Mouse (Mus musculus) forebrain, embryonic 16.5 days (tissue): ENCODE measurements around the gene Ctnnd2. TPM values are rescaled to one million over a fixed set of nuclear protein-coding genes. Genes with fewer than 3 reads are reported as not detected.

Experiments used
- ATAC-seq: fragments of 200-750 bp; cut with Nextera tagmentation; 2 replicates; pipeline ENCODE4 v1.8.0; 2017; ENCODE audit warnings: mild to moderate bottlenecking, moderate library complexity
- H3K27ac ChIP-seq: fragments of 300-500 bp; sonication (generic); 2 replicates; pipeline ENCODE4 v1.5.1; 2014; ENCODE audit warnings: low read length, control low read depth
- H3K27me3 ChIP-seq: fragments of 300-500 bp; sonication (generic); replicated peaks from 2 replicates; pipeline ENCODE4 v1.6.1; 2014; ENCODE audit warnings: low read length; ENCODE audit not compliant: control insufficient read depth, insufficient read depth
- H3K36me3 ChIP-seq: fragments of 300-500 bp; sonication (generic); 2 replicates; pipeline ENCODE4 v1.6.1; 2014; ENCODE audit not compliant: control insufficient read depth, insufficient read depth
- H3K4me1 ChIP-seq: fragments of 300-500 bp; sonication (generic); replicated peaks from 2 replicates; pipeline ENCODE4 v1.6.1; 2014; ENCODE audit warnings: low read length; ENCODE audit not compliant: control insufficient read depth, insufficient read depth
- H3K4me2 ChIP-seq: fragments of 300-500 bp; sonication (generic); 2 replicates; pipeline ENCODE4 v1.6.1; 2014; ENCODE audit warnings: mild to moderate bottlenecking, low read length, control low read depth
- H3K4me3 ChIP-seq: fragments of 300-500 bp; sonication (generic); replicated peaks from 2 replicates; pipeline ENCODE4 v1.5.1; 2014; ENCODE audit warnings: mild to moderate bottlenecking, low read length, control low read depth
- H3K9ac ChIP-seq: fragments of 300-500 bp; sonication (generic); replicated peaks from 2 replicates; pipeline ENCODE4 v1.6.1; 2014; ENCODE audit warnings: low read depth, low read length, control low read depth
- H3K9me3 ChIP-seq: fragments of 300-500 bp; sonication (generic); 2 replicates; pipeline ENCODE4 v1.6.1; 2016; ENCODE audit warnings: low read length; ENCODE audit not compliant: control insufficient read depth
- WGBS: fragments of 180-500 bp; shearing (Covaris S2); extraction: QIAGEN DNeasy Blood & Tissue Kit; methylation state at CpG from one replicate; pipeline ENCODE4 v1.1.7; 2014; 5-methylcytosine and 5-hydroxymethylcytosine counted together
- polyA plus RNA-seq: library from polyadenylated mRNA; unstranded; fragments of >200 nt; fragmentation: Nextera tagmentation; extraction: Ambion mirVana; gene quantifications from 2 replicates; pipeline ENCODE4 v1.2.1, GENCODE M21; 2015

Gene Ctnnd2
- polyA plus RNA-seq, 1 experiment from 2014 or later, result 82.7 TPM

- no peaks in the 10 kb centered on the region for H3K9me3 ChIP-seq
- H3K4me2 ChIP-seq, result no peak overlapping the region
- H3K36me3 ChIP-seq, result no peaks in the 10 kb centered on the region
- no peaks in the 10 kb centered on the region for H3K27me3 ChIP-seq
- H3K4me1 ChIP-seq, result peaks cover 8% of the 10 kb centered on the region
- H3K4me3 ChIP-seq, result no peak overlapping the region
- ATAC-seq, result peak; percentile 56
- 67% methylated on average over 5 of the region's 5 CpGs for WGBS
- no peak overlapping the region for H3K9ac ChIP-seq
- no peak overlapping the region for H3K27ac ChIP-seq
Measured at GRCm38 (mm10) chr15:31004468-31004867, 832.1 kb downstream of the Ctnnd2 start.

GRCm38 (mm10) chr15:31004976-31005375 lies 832.6 kb downstream of the Ctnnd2 start:
- ATAC-seq, result peak; percentile 41
- Histone ChIP-seq H3K36me3 (no peaks in the 10 kb centered on the region), H3K4me2 (no peak overlapping the region), H3K4me3 (no peak overlapping the region), H3K4me1 (peaks cover 8% of the 10 kb centered on the region), H3K9ac (no peak overlapping the region), H3K27me3 (no peaks in the 10 kb centered on the region), H3K9me3 (no peaks in the 10 kb centered on the region), H3K27ac (no peak overlapping the region)
- WGBS, result 76% methylated on average over 8 of the region's 8 CpGs

- Histone ChIP-seq H3K4me1 (peaks cover 8% of the 10 kb centered on the region), H3K27ac (no peak overlapping the region), H3K4me3 (no peak overlapping the region), H3K9me3 (no peaks in the 10 kb centered on the region), H3K27me3 (no peaks in the 10 kb centered on the region), H3K9ac (no peak overlapping the region), H3K36me3 (no peaks in the 10 kb centered on the region), H3K4me2 (no peak overlapping the region)
- 81% methylated on average over 8 of the region's 8 CpGs for WGBS
- ATAC-seq, result peak; percentile 43
Measured at GRCm38 (mm10) chr15:31006050-31006824, 833.8 kb downstream of the Ctnnd2 start.

GRCm38 (mm10) chr15:31006825-31007157 lies 834.4 kb downstream of the Ctnnd2 start:
- Histone ChIP-seq H3K4me3 (no peak overlapping the region), H3K9me3 (no peaks in the 10 kb centered on the region), H3K36me3 (no peaks in the 10 kb centered on the region), H3K27me3 (no peaks in the 10 kb centered on the region), H3K4me1 (peaks cover 8% of the 10 kb centered on the region), H3K27ac (no peak overlapping the region), H3K4me2 (no peak overlapping the region), H3K9ac (no peak overlapping the region)
- 0 out of 2 replicates have a peak, but pooled peaks have one; percentile 11 for ATAC-seq
- 95% methylated on average over 8 of the region's 8 CpGs for WGBS

GRCm38 (mm10) chr15:31008594-31008993 lies 836.2 kb downstream of the Ctnnd2 start:
- Histone ChIP-seq H3K36me3 (no peaks in the 10 kb centered on the region), H3K4me1 (peaks cover 8% of the 10 kb centered on the region), H3K4me2 (no peak overlapping the region), H3K4me3 (no peak overlapping the region), H3K27me3 (no peaks in the 10 kb centered on the region), H3K9ac (no peak overlapping the region), H3K9me3 (no peaks in the 10 kb centered on the region), H3K27ac (no peak overlapping the region)
- 59% methylated on average over 6 of the region's 6 CpGs for WGBS
- ATAC-seq, result no peak

GRCm38 (mm10) chr15:31020769-31021168 lies 848.4 kb downstream of the Ctnnd2 start:
- 80% methylated on average over 2 of the region's 2 CpGs for WGBS
- no peaks in the 10 kb centered on the region for H3K27me3 ChIP-seq
- no peak overlapping the region for H3K4me3 ChIP-seq
- H3K9me3 ChIP-seq, result no peaks in the 10 kb centered on the region
- H3K4me1 ChIP-seq, result no peaks in the 10 kb centered on the region
- H3K36me3 ChIP-seq, result no peaks in the 10 kb centered on the region; the same call in 1 of the 2 replicates
- ATAC-seq, result no peak
- no peak overlapping the region for H3K27ac ChIP-seq
- no peak overlapping the region for H3K4me2 ChIP-seq
- H3K9ac ChIP-seq, result no peak overlapping the region

- Histone ChIP-seq H3K9ac (no peak overlapping the region), H3K27me3 (no peaks in the 10 kb centered on the region), H3K4me3 (no peak overlapping the region), H3K36me3 (peaks cover 1% of the 10 kb centered on the region; the same call in 1 of the 2 replicates), H3K27ac (no peak overlapping the region), H3K9me3 (no peaks in the 10 kb centered on the region), H3K4me1 (no peaks in the 10 kb centered on the region), H3K4me2 (no peak overlapping the region)
- ATAC-seq, result no peak
- 41% methylated on average over 1 of the region's 1 CpGs for WGBS
Measured at GRCm38 (mm10) chr15:31022012-31022411, 849.6 kb downstream of the Ctnnd2 start.

GRCm38 (mm10) chr15:31022497-31022896 lies 850.1 kb downstream of the Ctnnd2 start:
- H3K4me1 ChIP-seq, result no peaks in the 10 kb centered on the region
- no peak overlapping the region for H3K4me3 ChIP-seq
- no peaks in the 10 kb centered on the region for H3K27me3 ChIP-seq
- no peaks in the 10 kb centered on the region for H3K9me3 ChIP-seq
- peaks cover 3% of the 10 kb centered on the region; the same call in 1 of the 2 replicates for H3K36me3 ChIP-seq
- 90% methylated on average over 3 of the region's 3 CpGs for WGBS
- H3K4me2 ChIP-seq, result no peak overlapping the region
- ATAC-seq, result no peak
- no peak overlapping the region for H3K27ac ChIP-seq
- H3K9ac ChIP-seq, result no peak overlapping the region

- no peaks in the 10 kb centered on the region for H3K4me1 ChIP-seq
- WGBS, result 79% methylated on average over 5 of the region's 5 CpGs
- no peak for ATAC-seq
- no peaks in the 10 kb centered on the region for H3K27me3 ChIP-seq
- peaks cover 6% of the 10 kb centered on the region for H3K36me3 ChIP-seq
- no peak overlapping the region for H3K27ac ChIP-seq
- no peak overlapping the region for H3K9ac ChIP-seq
- no peak overlapping the region for H3K4me2 ChIP-seq
- H3K4me3 ChIP-seq, result no peak overlapping the region
- no peaks in the 10 kb centered on the region for H3K9me3 ChIP-seq
Measured at GRCm38 (mm10) chr15:31023766-31024165, 851.4 kb downstream of the Ctnnd2 start.
